Mouse (Mus musculus) right cerebral cortex, postnatal 14 days (tissue): ENCODE measurements at regions not wholly inside any gene's neighbourhood (a gene's known extent, or its start where the extent isn't known, plus 50 kb on each side); places are given as distances from the start of the nearest gene placed in this dataset.
A peak's percentile ranks its signal among the peaks of the same experiment; 100 is the strongest.

Experiments
- DNase-seq: peaks from one replicate; pipeline ENCODE4 v3.0.0; 2022

DNA sequence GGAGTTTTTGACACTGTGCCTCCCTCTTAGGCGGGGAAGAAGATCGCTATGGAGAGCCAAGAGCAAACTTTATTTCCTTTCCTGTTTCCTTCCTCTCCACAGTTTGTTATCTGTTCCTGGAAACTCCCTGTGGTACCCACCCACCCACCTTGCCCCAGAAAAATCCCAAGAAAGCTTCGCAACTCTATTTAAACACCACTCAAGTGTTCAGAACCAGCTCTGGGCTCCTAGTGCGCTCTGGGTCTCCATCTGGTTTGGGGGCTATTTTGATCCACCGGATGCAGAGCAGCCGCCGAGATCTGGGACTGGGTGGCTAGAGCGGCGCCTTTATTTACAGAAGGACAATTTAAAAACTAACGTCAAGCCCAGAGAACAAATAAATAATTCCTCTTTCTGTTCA, 158.6 kb downstream of the Trim29 start:
- DNase-seq: no peak

- no peak for DNase-seq
Observed at GRCm38 (mm10) chr9:43472231-43472630, 161.6 kb downstream of the Trim29 start.

DNA sequence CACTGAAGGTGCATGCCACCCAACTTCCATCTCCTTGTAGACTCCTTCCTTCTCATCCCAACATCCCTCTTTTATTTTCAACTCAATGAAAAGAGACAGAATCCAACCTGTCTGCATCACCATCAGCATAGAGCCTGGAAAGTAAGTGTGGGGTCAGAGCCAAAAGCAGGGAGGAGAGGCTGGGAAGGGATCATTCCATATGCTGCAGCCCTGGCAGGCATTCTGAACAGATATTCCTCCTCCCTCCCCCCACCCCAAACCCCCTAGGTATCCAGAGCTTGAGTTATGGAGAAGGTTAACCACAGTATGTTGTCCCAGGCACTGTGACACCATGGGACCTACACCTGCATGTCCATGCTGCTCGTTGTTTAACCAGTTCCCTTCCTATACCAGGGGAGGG, 162.5 kb downstream of the Trim29 start:
- no peak for DNase-seq

- peak; percentile 31 for DNase-seq
Observed at GRCm38 (mm10) chr9:43473601-43474302, 163.1 kb downstream of the Trim29 start.

- DNase-seq: no peak
Observed at GRCm38 (mm10) chr9:43474303-43474643, 163.6 kb downstream of the Trim29 start.

DNA sequence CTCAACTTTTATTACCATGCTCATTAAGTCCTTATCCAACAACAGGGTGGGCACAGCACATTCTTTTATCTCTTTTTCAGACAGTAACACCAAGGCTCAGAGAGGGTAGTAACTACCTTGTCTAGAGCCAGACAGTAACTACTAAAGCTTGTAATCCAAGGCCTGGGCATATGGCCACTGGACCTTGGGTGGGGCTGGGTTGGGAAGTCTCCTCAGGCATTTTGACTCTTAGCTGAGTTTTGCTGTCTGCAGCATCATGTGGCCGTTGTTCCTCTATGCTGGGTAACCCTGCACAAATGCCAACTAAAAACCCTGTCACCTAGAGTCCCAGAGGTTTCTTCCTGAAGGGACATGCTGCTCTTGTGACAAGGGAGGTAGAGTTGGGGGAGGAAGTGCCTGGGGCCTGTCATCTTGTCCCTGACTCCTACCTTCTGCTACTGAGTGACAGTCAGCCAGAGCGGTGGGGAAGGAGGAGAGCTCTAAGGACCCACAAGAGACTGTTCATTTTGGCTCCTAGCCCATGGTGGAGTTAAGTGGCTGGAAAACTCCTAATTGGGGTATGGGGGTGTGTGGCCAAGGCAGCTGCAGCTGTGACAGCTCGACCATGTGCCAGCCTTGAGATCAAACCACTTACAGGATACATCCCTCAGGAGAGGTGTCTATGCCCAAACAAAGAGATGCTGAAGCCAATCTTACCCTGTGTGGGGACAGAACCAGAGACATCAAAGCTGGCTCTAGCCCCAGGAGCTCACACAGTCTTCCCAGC, 170.4 kb downstream of the Trim29 start:
- DNase-seq: no peak

DNA sequence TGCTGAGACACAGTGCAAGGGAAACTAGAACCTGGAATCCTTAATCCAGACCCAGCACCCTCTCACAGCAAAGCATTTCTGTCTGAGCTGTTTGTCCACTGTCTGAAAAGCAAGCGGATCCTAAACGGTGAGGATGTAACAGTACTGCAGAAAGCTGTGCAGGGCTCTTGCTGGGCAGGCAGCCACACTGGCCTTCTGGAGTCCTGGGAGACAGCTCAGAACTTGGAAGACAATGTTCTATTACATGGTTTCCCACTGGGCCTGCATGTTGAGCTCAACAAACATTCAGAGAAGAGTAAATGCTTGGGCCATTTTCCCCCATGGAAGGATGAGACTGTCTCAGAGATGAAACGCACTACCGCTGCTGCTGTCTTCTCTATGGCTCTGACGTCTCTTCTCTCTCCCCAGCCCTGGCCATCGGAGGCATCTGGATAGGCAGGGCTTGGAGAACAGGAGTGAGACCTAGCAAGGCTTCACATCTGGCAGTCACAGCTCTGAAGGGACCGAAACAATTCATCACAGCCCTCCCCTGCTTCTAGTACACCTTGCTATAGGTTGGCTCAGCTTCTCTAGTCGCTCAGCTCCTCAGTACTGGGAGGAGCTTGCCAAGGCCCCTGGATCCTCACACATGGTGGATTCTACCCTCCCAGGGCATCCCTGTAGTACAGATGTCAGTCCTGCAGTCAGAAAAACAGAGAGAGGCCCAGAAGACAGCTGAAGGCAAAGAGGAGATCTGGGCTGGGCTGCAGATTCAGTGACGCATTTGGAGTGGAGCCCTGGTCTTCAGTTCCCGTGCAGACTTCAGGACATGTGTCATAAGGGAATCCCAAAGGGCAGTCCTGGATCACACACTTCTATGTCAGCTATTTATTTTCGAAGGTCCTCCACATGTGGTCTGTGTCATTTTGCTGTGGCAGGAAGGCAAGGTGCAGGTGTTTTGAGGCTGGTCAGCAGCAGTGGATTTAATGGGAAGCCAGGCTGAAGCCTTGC, 171.7 kb downstream of the Trim29 start:
- peak; percentile 33 for DNase-seq

DNA sequence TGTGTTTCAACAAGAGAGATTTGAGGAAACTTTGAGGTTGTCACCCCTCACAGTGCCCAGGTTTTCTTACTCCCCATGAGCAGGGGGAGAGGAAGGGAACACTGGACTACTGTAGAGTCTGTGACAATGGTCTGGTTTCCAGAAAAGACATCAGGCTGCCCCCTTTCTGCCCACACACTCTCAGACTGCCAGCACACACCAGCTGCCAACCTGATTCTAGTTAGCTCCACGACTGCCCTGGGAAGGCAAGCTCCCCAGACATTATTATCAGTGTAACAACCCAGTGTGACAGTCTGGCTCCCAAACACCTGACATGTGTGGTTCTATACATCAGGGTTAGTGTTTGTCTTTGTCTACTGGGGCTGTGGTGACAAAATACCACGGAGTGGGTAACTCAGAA, 172.5 kb downstream of the Trim29 start:
- DNase-seq: no peak

DNA sequence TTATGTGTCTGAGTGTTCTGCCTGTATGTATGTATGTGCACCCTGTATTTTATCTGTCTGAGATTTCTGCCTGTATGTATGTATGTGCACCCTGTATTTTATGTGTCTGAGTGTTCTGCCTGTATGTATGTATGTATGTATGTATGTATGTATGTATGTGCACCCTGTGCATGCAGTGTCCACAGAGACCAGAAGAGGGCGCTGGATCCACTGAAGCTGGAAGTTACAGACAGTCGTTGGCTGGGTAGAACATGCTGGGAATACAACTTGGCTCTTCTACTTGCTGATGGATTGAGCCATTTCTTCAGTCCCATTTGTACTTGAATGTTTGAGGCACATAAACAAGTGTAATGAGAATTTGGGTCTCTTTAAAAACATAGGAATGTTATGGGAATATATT, 173.3 kb downstream of the Trim29 start:
- DNase-seq: no peak

- DNase-seq: no peak
Observed at GRCm38 (mm10) chr9:43486704-43487103, 176.1 kb downstream of the Trim29 start.

DNA sequence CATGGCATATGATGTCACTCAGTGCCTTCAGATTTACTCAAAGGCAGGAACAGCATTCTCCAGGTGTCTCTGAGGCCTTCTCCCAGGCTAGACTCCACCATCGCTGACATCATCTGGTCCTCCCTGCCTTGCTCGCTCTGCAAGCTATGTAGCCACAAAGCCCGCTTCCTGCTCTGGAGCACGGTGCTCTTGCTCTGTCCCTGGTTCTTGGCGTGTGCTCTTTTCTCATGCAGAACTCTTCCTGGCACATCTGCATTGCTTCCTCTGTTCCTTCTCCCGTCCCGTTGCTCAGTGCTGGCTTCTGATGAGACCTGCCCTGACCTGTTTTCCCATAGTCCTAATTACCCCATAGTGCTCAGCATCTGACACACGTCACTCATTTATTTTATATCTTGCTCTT, 178.6 kb downstream of the Trim29 start:
- no peak for DNase-seq

GRCm38 (mm10) chr9:43491024-43491751, 180.5 kb downstream of the Trim29 start:
- DNase-seq: no peak

DNA sequence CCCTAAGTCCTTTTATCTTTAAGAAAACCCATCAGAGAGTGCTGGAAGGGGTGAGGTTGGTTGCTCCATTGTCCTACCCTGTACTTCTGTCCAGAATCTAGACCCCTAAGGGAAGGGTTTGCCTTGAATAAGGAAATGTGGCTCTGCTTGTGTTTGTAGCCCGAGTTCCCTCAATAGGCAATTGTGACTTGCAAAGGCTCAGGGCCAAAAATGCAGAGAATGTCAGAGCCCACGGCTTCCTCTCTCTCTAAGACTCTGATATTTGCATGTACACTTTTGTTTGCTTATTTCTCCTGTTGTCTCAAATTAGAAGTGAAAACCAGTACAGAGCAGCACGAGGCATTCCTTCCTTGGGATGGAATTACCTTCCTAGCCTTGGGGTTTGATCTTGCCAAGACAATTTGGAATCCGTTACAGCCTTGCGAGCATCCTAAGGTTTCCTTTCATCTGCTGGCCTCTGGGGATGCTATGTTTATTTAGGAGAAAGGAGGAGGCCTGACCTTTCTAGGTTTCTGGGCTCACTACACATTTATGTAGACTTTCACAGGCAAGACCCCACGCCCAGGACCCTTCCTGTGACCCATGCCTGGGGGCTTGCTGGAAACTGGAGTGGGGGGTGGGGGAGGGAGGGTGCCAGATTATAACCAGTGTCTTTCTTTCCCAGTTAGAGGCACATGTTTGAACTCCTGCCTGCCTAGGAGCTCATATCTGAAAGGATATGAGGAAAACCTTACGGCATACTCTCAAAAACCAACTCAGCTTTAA, 181.8 kb downstream of the Trim29 start:
- no peak for DNase-seq

GRCm38 (mm10) chr9:43498596-43498995, 187.9 kb downstream of the Trim29 start:
- no peak for DNase-seq

GRCm38 (mm10) chr9:43504270-43504932, 193.8 kb downstream of the Trim29 start:
- DNase-seq: no peak

- DNase-seq: no peak
Observed at GRCm38 (mm10) chr9:43505856-43506255, 195.2 kb downstream of the Trim29 start.

GRCm38 (mm10) chr9:43506276-43506675, 195.6 kb downstream of the Trim29 start:
- no peak for DNase-seq

GRCm38 (mm10) chr9:43512806-43513205, 202.2 kb downstream of the Trim29 start:
- DNase-seq: no peak

- no peak for DNase-seq
Observed at GRCm38 (mm10) chr9:43514731-43515458, 204.2 kb downstream of the Trim29 start.

DNA sequence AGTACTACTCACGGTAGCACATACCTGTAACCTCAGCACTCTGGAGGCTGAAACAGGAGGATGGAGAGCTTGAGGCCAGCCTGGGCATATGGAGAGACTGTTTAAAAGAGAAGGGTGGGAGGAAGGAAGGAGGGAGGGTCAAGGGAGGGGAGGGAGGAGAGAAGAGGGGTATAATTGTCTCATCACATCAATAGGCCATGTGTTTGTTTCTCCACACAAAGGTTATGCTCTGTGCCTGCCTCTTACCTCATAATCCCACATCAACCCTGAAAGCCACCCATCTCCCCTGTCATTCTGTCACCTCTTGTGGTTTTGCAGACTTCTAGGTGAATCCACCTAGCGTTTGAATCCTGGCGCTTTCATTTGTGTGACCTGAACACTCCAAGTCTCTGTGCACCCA, 210.3 kb downstream of the Trim29 start:
- DNase-seq: no peak
